Mouse (Mus musculus) forelimb bud, embryonic 11.5 days (tissue): ENCODE data around the gene Gm17364.
A peak's percentile ranks its signal among the peaks of the same experiment; 100 is the strongest.
"Not testable (repeated sequence)": the region's sequence is repeated elsewhere in the genome, so short reads cannot be mapped to it uniquely, and the experiment has no call there.

Experiments
- DNase-seq: peaks from one replicate; pipeline ENCODE4 v3.0.0-alpha.2; 2012; ENCODE audit warnings: low read depth, low spot score

Gene Gm17364

GRCm38 (mm10) chr13:41252141-41252540, 21.6 kb downstream of the Gm17364 start:
- no peak for DNase-seq

- DNase-seq: no peak
Observed at GRCm38 (mm10) chr13:41251667-41252066, 22.1 kb downstream of the Gm17364 start.

GRCm38 (mm10) chr13:41251232-41251631, 22.5 kb downstream of the Gm17364 start:
- not testable (repeated sequence) for DNase-seq

GRCm38 (mm10) chr13:41250318-41250981, 23.3 kb downstream of the Gm17364 start:
- DNase-seq: no peak

GRCm38 (mm10) chr13:41249538-41250317, 24.0 kb downstream of the Gm17364 start, which contains the start of gene Smim13:
Gene Smim13 (plus strand): TSS chr13:41249844.
- DNase-seq: peak; percentile 98

- no peak for DNase-seq
Observed at GRCm38 (mm10) chr13:41248751-41249520, 24.8 kb downstream of the Gm17364 start.

GRCm38 (mm10) chr13:41244306-41244830, 29.4 kb downstream of the Gm17364 start:
- DNase-seq: no peak

- DNase-seq: no peak
Observed at GRCm38 (mm10) chr13:41241557-41241956, 32.2 kb downstream of the Gm17364 start.

- DNase-seq: peak; percentile 73
Observed at GRCm38 (mm10) chr13:41238805-41239130, 35.0 kb downstream of the Gm17364 start.

GRCm38 (mm10) chr13:41238035-41238804, 35.6 kb downstream of the Gm17364 start:
- no peak for DNase-seq

GRCm38 (mm10) chr13:41235845-41236741, 37.7 kb downstream of the Gm17364 start:
- no peak for DNase-seq

- DNase-seq: no peak
Observed at GRCm38 (mm10) chr13:41235181-41235580, 38.6 kb downstream of the Gm17364 start.

GRCm38 (mm10) chr13:41233241-41233640, 40.5 kb downstream of the Gm17364 start:
- DNase-seq: no peak

- DNase-seq: no peak
Observed at GRCm38 (mm10) chr13:41232209-41232608, 41.6 kb downstream of the Gm17364 start.

- no peak for DNase-seq
Observed at GRCm38 (mm10) chr13:41231389-41231983, 42.3 kb downstream of the Gm17364 start.

- no peak for DNase-seq
Observed at GRCm38 (mm10) chr13:41230256-41230655, 43.5 kb downstream of the Gm17364 start.

- no peak for DNase-seq
Observed at GRCm38 (mm10) chr13:41228060-41228459, 45.7 kb downstream of the Gm17364 start.

GRCm38 (mm10) chr13:41226513-41226912, 47.3 kb downstream of the Gm17364 start:
- no peak for DNase-seq
